8 mouse cellular contexts compared by ENCODE assay signal in the genomic region with DNA sequence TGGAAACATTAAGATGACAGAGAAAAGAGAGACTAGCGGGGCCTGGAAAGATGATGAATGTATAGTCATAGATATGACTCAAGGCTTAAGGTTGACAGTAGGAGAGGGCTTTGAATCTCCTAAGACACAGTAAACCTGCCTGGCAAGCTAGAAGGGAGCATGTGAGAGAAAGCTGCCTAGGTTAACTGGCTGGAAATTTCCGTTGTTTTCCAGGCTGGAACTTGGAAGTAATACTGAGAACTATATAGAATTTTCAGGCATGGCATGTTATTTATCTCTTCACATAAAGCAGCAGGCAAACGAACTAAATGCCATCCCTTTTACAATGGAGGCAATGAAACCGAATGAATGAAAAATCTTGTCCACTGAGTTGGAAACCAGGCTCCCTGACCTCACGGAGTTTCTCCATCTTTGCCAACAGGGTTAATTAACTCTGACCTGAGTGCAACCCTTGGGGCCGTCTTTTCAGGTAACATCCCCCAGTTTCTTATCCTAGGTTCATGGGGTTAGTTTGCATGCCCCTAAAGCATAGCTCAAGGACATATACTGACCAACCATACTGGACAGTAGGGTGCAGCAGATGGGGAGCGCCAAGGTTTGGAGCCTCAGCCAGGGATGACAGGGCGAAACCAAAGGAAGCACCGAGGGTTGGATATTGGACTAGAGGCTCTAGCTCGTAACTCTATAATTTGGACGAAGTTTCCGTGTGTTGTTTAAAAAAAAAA. TPM values are rescaled to one million over a fixed set of nuclear protein-coding genes. Genes with fewer than 3 reads are reported as not detected.
DNase-seq lines count a peak whose midpoint lies in the region; ATAC-seq lines count a peak whose summit lies in the region.

No protein-coding gene starts in this region.

- no peak for DNase-seq in kidney, postnatal 4 days
- DNase-seq in cerebellum, postnatal 25 days, result peak; percentile 66 to 74
- no peak for DNase-seq in hindbrain, embryonic 14.5 days (ENCODE audit: low spot score)
- DNase-seq in urinary bladder, postnatal 10 days (ENCODE audit: low spot score), result no peak
- no peak for DNase-seq in ovary, adult 18-20 months (ENCODE audit: low spot score)
- DNase-seq in adrenal gland, postnatal 36 days, result no peak

- H3K27me3 ChIP-seq in kidney, embryonic 14.5 days (ENCODE audit: control insufficient read depth, insufficient read depth, low read length), result no peaks in the 10 kb centered on the region
- H3K27me3 ChIP-seq in hindbrain, embryonic 14.5 days (ENCODE audit: control insufficient read depth, insufficient read depth, low read length), result no peaks in the 10 kb centered on the region
- H3K27me3 ChIP-seq in midbrain, embryonic 13.5 days, result no peaks in the 10 kb centered on the region

- H3K9me3 ChIP-seq in kidney, embryonic 14.5 days (ENCODE audit: control insufficient read depth, low read length), result no peaks in the 10 kb centered on the region
- H3K9me3 ChIP-seq in hindbrain, embryonic 14.5 days (ENCODE audit: control insufficient read depth, low read length), result no peaks in the 10 kb centered on the region
- H3K9me3 ChIP-seq in midbrain, embryonic 13.5 days, result no peaks in the 10 kb centered on the region

- H3K9ac ChIP-seq in kidney, embryonic 14.5 days (ENCODE audit: low read depth, low read length), result no peak overlapping the region; the same call in 1 of the 2 replicates
- H3K9ac ChIP-seq in hindbrain, embryonic 14.5 days, result 0 out of 2 replicates have a peak overlapping the region, but pooled peaks have one; percentile 1
- H3K9ac ChIP-seq in midbrain, embryonic 13.5 days (replicated peaks), result no peak overlapping the region

- no peak for ATAC-seq in kidney, embryonic 14.5 days (ENCODE audit: low FRiP score, low TSS enrichment)
- ATAC-seq in hindbrain, embryonic 14.5 days (ENCODE audit: low FRiP score), result no peak
- no peak for ATAC-seq in midbrain, embryonic 13.5 days

- WGBS in kidney, embryonic 14.5 days, result 31% methylated on average over 12 of the region's 12 CpGs
- WGBS in hindbrain, embryonic 14.5 days, result 35% methylated on average over 12 of the region's 12 CpGs
- WGBS in midbrain, embryonic 13.5 days, result 37% methylated on average over 12 of the region's 12 CpGs

- peak overlapping the region; percentile 73 for H3K4me2 ChIP-seq in kidney, embryonic 14.5 days (replicated peaks; ENCODE audit: low read depth, low read length)
- H3K4me2 ChIP-seq in hindbrain, embryonic 14.5 days (replicated peaks), result peak overlapping the region; percentile 83
- H3K4me2 ChIP-seq in midbrain, embryonic 13.5 days (replicated peaks), result peak overlapping the region; percentile 90

- peaks cover 20% of the 10 kb centered on the region for H3K36me3 ChIP-seq in kidney, embryonic 14.5 days (ENCODE audit: control insufficient read depth, insufficient read depth, low read length)
- 0 out of 2 replicates have a peak, but pooled peaks cover 11% of the 10 kb centered on the region for H3K36me3 ChIP-seq in hindbrain, embryonic 14.5 days (replicated peaks; ENCODE audit: control insufficient read depth, insufficient read depth)
- H3K36me3 ChIP-seq in midbrain, embryonic 13.5 days, result 0 out of 2 replicates have a peak, but pooled peaks cover 15% of the 10 kb centered on the region

- H3K4me1 ChIP-seq in kidney, embryonic 14.5 days (ENCODE audit: control insufficient read depth, insufficient read depth, low read length), result peaks cover 28% of the 10 kb centered on the region
- peaks cover 17% of the 10 kb centered on the region for H3K4me1 ChIP-seq in hindbrain, embryonic 14.5 days (replicated peaks; ENCODE audit: control insufficient read depth, insufficient read depth, low read length)
- peaks cover 34% of the 10 kb centered on the region for H3K4me1 ChIP-seq in midbrain, embryonic 13.5 days (replicated peaks)

- no peak overlapping the region for H3K27ac ChIP-seq in kidney, embryonic 14.5 days (ENCODE audit: low read depth, low read length)
- H3K27ac ChIP-seq in hindbrain, embryonic 14.5 days, result no peak overlapping the region
- H3K27ac ChIP-seq in midbrain, embryonic 13.5 days, result no peak overlapping the region

- peak overlapping the region; percentile 85; the same call in 1 of the 2 replicates for H3K4me3 ChIP-seq in kidney, embryonic 14.5 days (ENCODE audit: low read length)
- peak overlapping the region; percentile 94 for H3K4me3 ChIP-seq in hindbrain, embryonic 14.5 days (replicated peaks; ENCODE audit: low read length)
- peak overlapping the region; percentile 78; the same call in 1 of the 2 replicates for H3K4me3 ChIP-seq in midbrain, embryonic 13.5 days (replicated peaks)

RNA-seq across cellular contexts. Expression of a gene that starts 1.0 kb away (rescaled TPM):
- polyA plus RNA-seq in kidney, embryonic 14.5 days (2014; fragmentation: Nextera tagmentation; extraction: Ambion mirVana), result 87.0 and 118 TPM in 2 replicates
- polyA plus RNA-seq in hindbrain, embryonic 14.5 days (2014; fragmentation: Nextera tagmentation; extraction: Ambion mirVana), result 56.6 and 60.3 TPM in 2 replicates
- 43.2 and 46.2 TPM in 2 replicates for polyA plus RNA-seq in midbrain, embryonic 13.5 days (2015; fragmentation: Nextera tagmentation; extraction: Ambion mirVana)
- total RNA-seq in adrenal gland, postnatal 36 days (2021), result 100 to 1,000 TPM; 107 to 144 TPM

RNA-seq across cellular contexts. Expression of a gene that starts 24.0 kb away (rescaled TPM):
- polyA plus RNA-seq in kidney, embryonic 14.5 days (2014; fragmentation: Nextera tagmentation; extraction: Ambion mirVana), result 0.05 and 0.11 TPM in 2 replicates
- 7.2 and 7.9 TPM in 2 replicates for polyA plus RNA-seq in hindbrain, embryonic 14.5 days (2014; fragmentation: Nextera tagmentation; extraction: Ambion mirVana)
- 5.4 and 5.7 TPM in 2 replicates for polyA plus RNA-seq in midbrain, embryonic 13.5 days (2015; fragmentation: Nextera tagmentation; extraction: Ambion mirVana)
- total RNA-seq in adrenal gland, postnatal 36 days (2021), result under 1 TPM; 0.23 to 0.60 TPM

RNA-seq across cellular contexts. Expression of a gene that starts 24.6 kb away (rescaled TPM):
- 3.1 and 3.3 TPM in 2 replicates for polyA plus RNA-seq in kidney, embryonic 14.5 days (2014; fragmentation: Nextera tagmentation; extraction: Ambion mirVana)
- polyA plus RNA-seq in hindbrain, embryonic 14.5 days (2014; fragmentation: Nextera tagmentation; extraction: Ambion mirVana), result 0.16 and 0.24 TPM in 2 replicates
- 0.24 TPM in 2 replicates for polyA plus RNA-seq in midbrain, embryonic 13.5 days (2015; fragmentation: Nextera tagmentation; extraction: Ambion mirVana)
- under 1 TPM; 0.46 to 0.49 TPM for total RNA-seq in adrenal gland, postnatal 36 days (2021)

RNA-seq across cellular contexts. Expression of a gene that starts 51.6 kb away (rescaled TPM):
- polyA plus RNA-seq in kidney, embryonic 14.5 days (2014; fragmentation: Nextera tagmentation; extraction: Ambion mirVana), result not detected in 2 replicates
- polyA plus RNA-seq in hindbrain, embryonic 14.5 days (2014; fragmentation: Nextera tagmentation; extraction: Ambion mirVana), result not detected in 2 replicates
- not detected in 2 replicates for polyA plus RNA-seq in midbrain, embryonic 13.5 days (2015; fragmentation: Nextera tagmentation; extraction: Ambion mirVana)
- 1 to 10 TPM; 2.3 to 5.9 TPM for total RNA-seq in adrenal gland, postnatal 36 days (2021)

RNA-seq across cellular contexts. Expression of a gene that starts 56.8 kb away (rescaled TPM):
- polyA plus RNA-seq in kidney, embryonic 14.5 days (2014; fragmentation: Nextera tagmentation; extraction: Ambion mirVana), result not detected in 2 replicates
- polyA plus RNA-seq in hindbrain, embryonic 14.5 days (2014; fragmentation: Nextera tagmentation; extraction: Ambion mirVana), result not detected in 2 replicates
- polyA plus RNA-seq in midbrain, embryonic 13.5 days (2015; fragmentation: Nextera tagmentation; extraction: Ambion mirVana), result not detected in 2 replicates
- total RNA-seq in adrenal gland, postnatal 36 days (2021), result 1 to 10 TPM; 1.3 to 6.4 TPM

Comparison
In these comparisons a context has a peak if more than half of its experiments do, and no peak if none do; other contexts are left out.
1. DNase-seq: peak in cerebellum, postnatal 25 days (2 of 2); none in kidney, postnatal 4 days (0 of 2), hindbrain, embryonic 14.5 days (single experiment), urinary bladder, postnatal 10 days (single experiment), ovary, adult 18-20 months (single experiment) and adrenal gland, postnatal 36 days (0 of 2).
2. Peak in every context shown above with its lines, with median percentiles within 50 percentile points of each other: H3K4me2 ChIP-seq and H3K4me3 ChIP-seq.